Mouse (Mus musculus): ENCODE measurements at regions not wholly inside any gene's neighbourhood (a gene's known extent, or its start where the extent isn't known, plus 50 kb on each side); places are given as distances from the start of the nearest gene placed in this dataset.

DNA sequence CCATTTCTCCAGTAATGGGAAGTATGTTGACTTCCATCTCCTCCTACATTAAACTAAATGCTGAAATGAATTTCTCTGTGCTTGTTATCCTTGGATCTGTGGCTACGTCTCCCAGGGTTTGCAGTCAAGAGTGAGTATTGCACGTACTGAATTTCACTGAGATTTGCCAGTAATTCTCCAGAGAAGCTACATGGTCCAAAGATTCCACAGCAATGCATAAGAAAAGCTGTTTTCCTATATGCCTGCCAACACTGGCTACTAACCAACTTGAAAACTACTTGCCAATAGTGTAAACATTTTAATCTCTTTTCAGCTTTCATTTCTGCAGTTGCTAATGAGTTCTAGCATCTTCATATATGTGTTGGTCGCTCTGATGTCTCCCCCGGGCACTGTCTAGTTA is 164.4 kb downstream of the Cysltr2 start:
- Histone ChIP-seq H3K36me3 (no peaks in the 10 kb centered on the region), H3K27ac (replicated peaks) (no peak overlapping the region), H3K9me3 (no peaks in the 10 kb centered on the region), H3K4me1 (no peaks in the 10 kb centered on the region), H3K4me2 (replicated peaks) (no peak overlapping the region), H3K4me3 (no peak overlapping the region), H3K9ac (replicated peaks) (no peak overlapping the region), H3K27me3 (no peaks in the 10 kb centered on the region)
- 64% methylated on average over 4 of the region's 4 CpGs for whole genome bisulfite sequencing
- no peak for ATAC-seq (replicated peaks)

DNA sequence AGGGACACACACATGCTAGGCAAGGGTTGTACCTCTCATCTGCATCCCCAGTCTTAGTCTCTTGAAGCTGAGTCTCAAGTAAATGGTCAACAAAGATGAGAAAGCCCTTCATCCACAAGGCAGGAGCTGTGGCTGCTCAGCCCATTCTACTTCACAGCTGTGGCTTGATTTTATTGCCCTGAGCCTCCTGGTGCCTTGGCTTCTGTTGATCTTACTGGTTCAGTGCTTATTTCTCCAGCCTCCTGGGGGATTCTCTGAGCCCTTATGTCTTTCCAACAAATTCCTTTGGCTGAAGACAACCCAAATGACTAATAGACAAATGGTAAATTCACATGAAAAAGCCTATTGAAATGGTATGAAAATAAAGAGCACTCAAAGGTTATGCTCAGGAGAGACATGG is 167.3 kb upstream of the Fndc3a start:
- Histone ChIP-seq H3K4me3 (no peak overlapping the region), H3K4me2 (replicated peaks) (no peak overlapping the region), H3K9me3 (no peaks in the 10 kb centered on the region), H3K27me3 (no peaks in the 10 kb centered on the region), H3K27ac (replicated peaks) (no peak overlapping the region), H3K9ac (replicated peaks) (no peak overlapping the region), H3K4me1 (no peaks in the 10 kb centered on the region), H3K36me3 (no peaks in the 10 kb centered on the region)
- ATAC-seq (replicated peaks) = no peak

DNA sequence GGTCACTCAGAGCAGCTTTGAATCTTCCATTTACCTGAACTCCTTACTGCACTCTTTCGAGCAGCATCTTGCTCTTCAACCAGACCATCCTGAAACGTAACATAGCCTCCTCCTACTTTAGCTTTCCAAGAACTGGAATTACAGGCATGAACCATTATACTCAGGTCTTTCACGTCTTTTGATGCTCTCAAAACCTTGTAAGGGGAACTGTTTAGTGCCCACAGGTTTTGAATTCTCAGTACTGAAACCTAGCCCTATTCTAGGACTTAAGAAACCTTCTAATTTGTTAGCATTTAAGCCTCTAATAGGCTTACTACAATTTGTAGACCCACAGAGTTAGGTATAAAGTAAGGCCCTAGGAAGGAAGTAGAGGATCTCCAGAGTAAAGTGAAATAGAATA is 163.7 kb upstream of the Fndc3a start:
- H3K27me3 ChIP-seq = no peaks in the 10 kb centered on the region
- WGBS = 87% methylated on average over 3 of the region's 3 CpGs
- no peaks in the 10 kb centered on the region for H3K9me3 ChIP-seq
- H3K9ac ChIP-seq (replicated peaks) = no peak overlapping the region
- no peaks in the 10 kb centered on the region for H3K4me1 ChIP-seq
- H3K27ac ChIP-seq (replicated peaks) = no peak overlapping the region
- H3K36me3 ChIP-seq = no peaks in the 10 kb centered on the region
- ATAC-seq (replicated peaks) = no peak
- no peak overlapping the region for H3K4me3 ChIP-seq
- no peak overlapping the region for H3K4me2 ChIP-seq (replicated peaks)

DNA sequence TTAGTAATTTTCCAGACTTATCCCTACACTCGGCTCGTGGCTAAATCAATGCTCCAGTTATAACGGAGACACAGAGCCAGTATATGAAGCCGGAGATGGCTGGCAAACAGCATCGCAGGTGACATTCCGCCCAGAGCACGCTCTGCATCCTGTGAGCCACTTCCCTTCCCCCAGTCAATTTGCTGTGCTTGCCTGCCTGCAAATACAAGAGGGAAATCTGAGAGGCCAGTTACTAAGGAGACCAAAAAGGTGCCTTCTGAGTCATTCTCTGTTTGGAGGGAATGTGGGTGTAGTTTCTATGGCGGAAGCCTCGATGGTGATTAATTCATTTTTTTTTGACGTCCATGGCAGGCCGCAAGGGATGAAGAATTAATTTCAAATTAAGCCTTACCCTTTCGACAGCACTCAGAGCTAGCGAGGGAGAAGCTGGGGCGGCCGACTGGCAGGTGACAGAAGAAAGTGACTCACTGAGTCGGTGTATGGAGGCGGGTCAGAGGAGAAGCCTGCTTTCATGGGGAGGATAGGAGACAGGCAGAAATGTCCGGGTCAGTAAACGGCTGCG is 159.5 kb upstream of the Fndc3a start:
- Histone ChIP-seq H3K27ac (replicated peaks) (0 out of 2 replicates have a peak overlapping the region, but pooled peaks have one; percentile 1), H3K4me2 (replicated peaks) (peak overlapping the region; percentile 7; the same call in 1 of the 2 replicates), H3K27me3 (no peaks in the 10 kb centered on the region), H3K4me1 (no peaks in the 10 kb centered on the region), H3K4me3 (no peak overlapping the region), H3K36me3 (no peaks in the 10 kb centered on the region), H3K9ac (replicated peaks) (no peak overlapping the region), H3K9me3 (no peaks in the 10 kb centered on the region)
- WGBS = 41% methylated on average over 20 of the region's 20 CpGs
- ATAC-seq (replicated peaks) = peak; percentile 66

DNA sequence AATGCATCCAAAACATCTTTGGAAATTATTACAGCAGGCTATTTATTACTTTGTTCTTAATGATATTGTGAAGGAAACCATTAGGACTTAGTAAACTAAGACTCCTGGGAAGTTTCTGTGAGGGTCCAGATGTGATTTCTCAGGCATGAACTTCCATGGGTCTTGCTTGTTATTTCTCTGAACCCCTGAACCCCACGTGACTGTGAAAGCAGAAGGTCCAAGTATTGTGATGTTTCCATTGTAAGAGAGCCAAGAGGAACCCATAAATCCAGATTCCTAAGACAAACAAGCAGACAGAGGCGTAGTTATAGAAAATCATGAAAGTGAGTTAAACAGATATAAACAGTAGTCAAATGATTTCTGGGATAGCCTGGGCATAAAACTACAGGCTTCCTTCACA is 157.1 kb upstream of the Fndc3a start:
- no peak overlapping the region for H3K4me2 ChIP-seq (replicated peaks)
- no peak overlapping the region for H3K4me3 ChIP-seq
- H3K36me3 ChIP-seq = no peaks in the 10 kb centered on the region
- H3K27me3 ChIP-seq = no peaks in the 10 kb centered on the region
- no peak for ATAC-seq (replicated peaks)
- no peak overlapping the region for H3K9ac ChIP-seq (replicated peaks)
- 85% methylated on average over 2 of the region's 2 CpGs for WGBS
- no peak overlapping the region for H3K27ac ChIP-seq (replicated peaks)
- no peaks in the 10 kb centered on the region for H3K4me1 ChIP-seq
- no peaks in the 10 kb centered on the region for H3K9me3 ChIP-seq

DNA sequence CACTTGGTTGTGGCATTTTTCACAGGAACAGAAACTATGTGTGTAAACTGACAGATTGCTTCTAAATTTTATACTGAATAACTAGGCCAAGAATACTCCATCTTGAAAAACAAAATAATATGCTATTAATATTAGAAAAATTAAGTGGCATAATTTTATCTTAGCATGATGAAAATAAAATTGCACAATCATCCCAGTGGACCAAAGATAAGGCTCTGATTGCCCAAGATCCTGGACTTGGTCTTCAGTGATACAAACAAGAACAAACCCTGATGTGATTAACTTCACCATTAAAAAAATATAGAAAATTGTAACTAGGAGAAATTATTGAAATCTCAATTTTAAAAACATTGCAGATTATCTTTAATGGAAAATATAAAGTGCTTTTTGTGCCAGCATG is 155.7 kb upstream of the Fndc3a start:
- Histone ChIP-seq H3K9ac (replicated peaks) (no peak overlapping the region), H3K36me3 (no peaks in the 10 kb centered on the region), H3K27me3 (no peaks in the 10 kb centered on the region), H3K4me1 (no peaks in the 10 kb centered on the region), H3K4me3 (no peak overlapping the region), H3K27ac (replicated peaks) (no peak overlapping the region), H3K4me2 (replicated peaks) (no peak overlapping the region), H3K9me3 (no peaks in the 10 kb centered on the region)
- no peak for ATAC-seq (replicated peaks)

DNA sequence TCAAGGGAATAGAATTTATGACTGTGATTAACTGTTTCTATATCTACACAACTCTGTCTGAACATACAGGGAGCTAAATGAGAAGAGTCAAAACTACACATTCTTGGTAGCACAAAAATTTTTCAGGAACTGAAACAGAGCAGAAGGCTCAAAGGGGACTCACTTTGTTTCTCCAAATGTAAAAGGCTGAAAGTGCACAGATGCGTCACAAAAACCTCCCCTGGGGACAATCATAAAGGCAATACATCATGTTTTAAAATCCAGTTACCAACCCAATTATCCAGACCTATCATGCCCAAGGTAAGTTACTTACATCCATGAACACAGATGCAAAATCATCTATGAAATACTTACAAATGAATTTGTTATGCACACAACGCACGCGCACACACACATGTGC is 155.0 kb upstream of the Fndc3a start:
- H3K4me2 ChIP-seq (replicated peaks) = no peak overlapping the region
- no peak overlapping the region for H3K9ac ChIP-seq (replicated peaks)
- no peak overlapping the region for H3K27ac ChIP-seq (replicated peaks)
- ATAC-seq (replicated peaks) = no peak
- H3K9me3 ChIP-seq = no peaks in the 10 kb centered on the region
- H3K36me3 ChIP-seq = no peaks in the 10 kb centered on the region
- no peak overlapping the region for H3K4me3 ChIP-seq
- no peaks in the 10 kb centered on the region for H3K27me3 ChIP-seq
- no peaks in the 10 kb centered on the region for H3K4me1 ChIP-seq
- WGBS = 93% methylated on average over 4 of the region's 4 CpGs

DNA sequence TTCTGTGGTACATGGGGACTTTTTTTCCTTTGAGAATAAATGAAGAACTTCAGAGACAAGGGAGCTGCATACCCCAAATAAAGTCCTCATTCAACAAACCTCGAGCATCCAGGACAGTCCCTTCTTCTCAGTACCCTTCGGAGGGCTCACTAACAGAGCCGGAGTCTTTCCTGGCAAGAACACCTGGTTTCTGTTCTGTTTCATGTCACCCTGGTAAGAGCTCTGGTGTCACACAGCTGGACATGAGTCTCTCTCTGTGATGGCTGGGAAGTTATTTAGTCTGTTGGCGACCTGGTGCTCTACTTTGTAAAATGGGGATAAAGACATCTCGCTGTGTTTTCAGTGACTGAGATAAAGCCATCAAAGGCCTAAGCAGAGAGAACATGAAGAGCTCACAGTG is 154.3 kb upstream of the Fndc3a start:
- Histone ChIP-seq H3K9ac (replicated peaks) (no peak overlapping the region), H3K27ac (replicated peaks) (no peak overlapping the region), H3K4me1 (no peaks in the 10 kb centered on the region), H3K4me2 (replicated peaks) (no peak overlapping the region), H3K4me3 (no peak overlapping the region), H3K36me3 (no peaks in the 10 kb centered on the region), H3K9me3 (no peaks in the 10 kb centered on the region), H3K27me3 (no peaks in the 10 kb centered on the region)
- ATAC-seq (replicated peaks) = no peak
- 82% methylated on average over 5 of the region's 5 CpGs for WGBS

DNA sequence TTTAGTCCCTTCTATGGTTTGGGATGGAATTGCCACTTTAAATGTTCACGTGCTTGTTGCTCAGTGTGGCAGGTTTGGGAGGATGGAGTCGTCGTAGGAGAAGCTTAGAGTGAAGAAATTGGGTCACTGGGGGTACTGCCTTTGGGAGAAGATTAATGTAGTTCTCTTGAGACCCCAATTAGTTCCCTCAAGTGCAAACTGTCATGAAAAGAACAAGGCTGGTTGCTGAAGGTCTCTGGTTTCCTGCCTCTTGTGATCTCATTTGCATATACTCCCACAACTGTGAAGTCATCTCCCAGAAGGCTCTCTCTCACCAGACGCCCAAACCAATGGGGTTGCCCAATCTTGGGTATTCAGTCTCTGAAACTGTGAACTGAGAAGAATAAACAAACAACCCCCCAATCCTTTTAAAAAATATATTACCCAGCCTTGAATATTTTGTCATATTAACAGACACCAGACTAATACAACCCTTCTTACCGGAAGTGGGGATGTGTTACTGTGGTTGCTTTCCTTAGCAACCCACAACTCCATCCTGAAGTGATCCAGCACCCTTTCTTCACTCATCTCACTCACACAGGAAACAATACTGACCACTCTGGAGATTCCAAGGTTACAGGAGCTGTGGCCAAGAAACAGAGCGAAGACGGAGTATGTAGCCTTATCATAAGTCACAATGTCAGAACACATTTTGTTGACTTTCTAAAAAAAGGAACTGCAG is 153.2 kb upstream of the Fndc3a start:
- Histone ChIP-seq H3K4me1 (no peaks in the 10 kb centered on the region), H3K9ac (replicated peaks) (no peak overlapping the region), H3K36me3 (no peaks in the 10 kb centered on the region), H3K27me3 (no peaks in the 10 kb centered on the region), H3K9me3 (no peaks in the 10 kb centered on the region), H3K4me2 (replicated peaks) (no peak overlapping the region), H3K4me3 (no peak overlapping the region), H3K27ac (replicated peaks) (no peak overlapping the region)
- no peak for ATAC-seq (replicated peaks)
- WGBS = 74% methylated on average over 7 of the region's 7 CpGs

DNA sequence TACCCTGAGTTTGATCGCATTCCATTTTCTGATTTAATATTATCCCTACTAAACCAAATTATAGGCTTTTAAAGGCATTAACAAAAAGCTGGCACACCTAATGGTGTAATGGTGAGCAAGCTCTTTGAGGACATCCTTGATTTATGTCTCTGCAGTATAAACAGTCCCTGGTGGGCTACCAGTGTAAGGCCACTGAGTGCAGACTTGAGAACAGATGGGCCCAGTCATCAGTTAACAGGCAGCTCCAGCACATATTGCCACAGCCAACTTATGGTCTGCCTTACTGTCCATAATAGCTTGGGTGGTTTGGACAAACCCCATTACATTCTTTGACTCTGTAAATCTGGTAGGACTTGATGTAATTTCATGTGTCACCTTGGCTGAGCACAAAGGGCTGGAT is 144.4 kb upstream of the Fndc3a start:
- H3K4me3 ChIP-seq = no peak overlapping the region
- no peak for ATAC-seq (replicated peaks)
- 96% methylated on average over 1 of the region's 1 CpGs for WGBS
- no peak overlapping the region for H3K27ac ChIP-seq (replicated peaks)
- no peak overlapping the region for H3K4me2 ChIP-seq (replicated peaks)
- H3K4me1 ChIP-seq = no peaks in the 10 kb centered on the region
- no peaks in the 10 kb centered on the region for H3K36me3 ChIP-seq
- H3K9me3 ChIP-seq = no peaks in the 10 kb centered on the region
- no peak overlapping the region for H3K9ac ChIP-seq (replicated peaks)
- no peaks in the 10 kb centered on the region for H3K27me3 ChIP-seq

DNA sequence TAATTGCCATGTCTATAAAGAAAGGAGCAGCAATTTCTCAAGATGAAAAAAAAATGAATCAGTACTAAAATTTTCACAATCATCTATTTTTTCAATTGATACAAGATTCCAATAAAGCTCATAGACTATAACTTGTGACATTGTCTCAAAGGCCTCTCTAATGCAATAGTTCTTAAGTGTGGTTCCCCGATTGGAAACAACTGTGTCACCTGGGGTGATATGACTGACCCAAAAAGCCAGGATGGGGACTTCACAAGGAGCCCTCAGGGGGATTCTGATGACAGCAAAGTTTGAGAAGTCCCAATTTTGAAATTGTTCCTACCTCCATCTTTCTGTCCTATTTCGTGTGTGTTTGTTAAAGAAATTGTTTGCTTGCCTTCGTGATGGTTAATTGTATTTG is 143.3 kb upstream of the Fndc3a start:
- H3K9ac ChIP-seq (replicated peaks) = no peak overlapping the region
- H3K4me1 ChIP-seq = no peaks in the 10 kb centered on the region
- H3K27me3 ChIP-seq = no peaks in the 10 kb centered on the region
- no peaks in the 10 kb centered on the region for H3K9me3 ChIP-seq
- no peak for ATAC-seq (replicated peaks)
- no peak overlapping the region for H3K27ac ChIP-seq (replicated peaks)
- WGBS = 92% methylated on average over 3 of the region's 3 CpGs
- no peak overlapping the region for H3K4me3 ChIP-seq
- H3K36me3 ChIP-seq = no peaks in the 10 kb centered on the region
- H3K4me2 ChIP-seq (replicated peaks) = no peak overlapping the region

DNA sequence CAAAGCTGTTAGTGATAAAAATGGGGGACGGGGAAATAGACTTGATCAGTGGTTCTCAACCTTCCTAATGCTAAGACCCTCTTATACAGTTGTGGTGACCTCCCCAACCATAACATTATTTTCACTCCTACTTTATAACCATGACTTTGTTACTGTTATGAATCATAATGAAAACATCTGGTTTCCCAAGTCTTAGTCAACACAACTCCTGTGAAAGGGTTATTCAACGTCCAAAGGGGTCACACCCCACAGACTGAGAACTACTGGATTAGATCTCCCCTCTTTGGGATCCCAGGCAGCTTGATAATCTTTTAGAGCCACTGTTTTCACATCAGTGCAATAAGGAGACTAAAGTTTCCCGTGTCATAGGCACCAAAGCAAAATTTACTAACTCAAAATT is 141.1 kb upstream of the Fndc3a start:
- 79% methylated on average over 3 of the region's 3 CpGs for WGBS
- Histone ChIP-seq H3K27me3 (no peaks in the 10 kb centered on the region), H3K4me2 (replicated peaks) (no peak overlapping the region), H3K9ac (replicated peaks) (no peak overlapping the region), H3K36me3 (no peaks in the 10 kb centered on the region), H3K27ac (replicated peaks) (no peak overlapping the region), H3K4me1 (peaks cover 5% of the 10 kb centered on the region; the same call in 1 of the 2 replicates), H3K9me3 (no peaks in the 10 kb centered on the region), H3K4me3 (no peak overlapping the region)
- no peak for ATAC-seq (replicated peaks)
